In genomic region chr15:28066468-28066867, GRCm38 (mm10) we compare ENCODE assay signal across 18 mouse cellular contexts.
"Had no signal": no experiment of that assay in that cellular context is flagged by ENCODE, and none has a peak within 500 bp of the region (broad histone marks: within the 10 kb centered on the region; RNA-seq: fewer than 3 reads in every experiment).

No protein-coding gene starts in this region.

- DNase-seq: kidney, adult 9 months; kidney, postnatal 14 days; kidney, postnatal 4 days; left cerebral cortex, postnatal 4 days; liver, postnatal 0 days; lung, embryonic 14.5 days; retina, postnatal 1 day; right cerebral cortex, postnatal 25 days; thymus, postnatal 25 days had no signal

- H3K27me3 ChIP-seq: limb, embryonic 15.5 days; midbrain, embryonic 15.5 days had no signal

- H3K4me2 ChIP-seq: limb, embryonic 15.5 days; liver, embryonic 11.5 days; lung, embryonic 14.5 days; midbrain, embryonic 12.5 days; midbrain, embryonic 15.5 days; neural tube, embryonic 13.5 days had no signal

- ATAC-seq: liver, postnatal 0 days; lung, postnatal 0 days; midbrain, embryonic 15.5 days had no signal

- H3K36me3 ChIP-seq: limb, embryonic 15.5 days; midbrain, embryonic 12.5 days; midbrain, embryonic 15.5 days; neural tube, embryonic 13.5 days had no signal

- H3K4me3 ChIP-seq: limb, embryonic 15.5 days; midbrain, embryonic 12.5 days; midbrain, embryonic 15.5 days; myocyte; neural tube, embryonic 13.5 days had no signal

- H3K4me1 ChIP-seq: midbrain, embryonic 15.5 days had no signal

- H3K27ac ChIP-seq: limb, embryonic 15.5 days; liver, embryonic 14.5 days; macrophage; midbrain, embryonic 12.5 days; midbrain, embryonic 15.5 days; neural tube, embryonic 13.5 days had no signal

- H3K9ac ChIP-seq: limb, embryonic 15.5 days; liver, embryonic 14.5 days; liver, postnatal 0 days; lung, embryonic 14.5 days; midbrain, embryonic 12.5 days; midbrain, embryonic 15.5 days; neural tube, embryonic 13.5 days had no signal

- H3K9me3 ChIP-seq: limb, embryonic 15.5 days; midbrain, embryonic 12.5 days; midbrain, embryonic 15.5 days; neural tube, embryonic 13.5 days had no signal
